Mouse (Mus musculus): ENCODE measurements at regions not wholly inside any gene's neighbourhood (a gene's known extent, or its start where the extent isn't known, plus 50 kb on each side); places are given as distances from the start of the nearest gene placed in this dataset.
A peak's percentile ranks its signal among the peaks of the same experiment; 100 is the strongest.

GRCm38 (mm10) chr9:63850316-63850693 lies 92.5 kb upstream of the Smad3 start:
- no peak for DNase-seq (ENCODE audit: low spot score in 2 of 2)

- no peak for DNase-seq (ENCODE audit: low spot score in 2 of 2)
Measured at GRCm38 (mm10) chr9:63849564-63850315, 91.9 kb upstream of the Smad3 start.

GRCm38 (mm10) chr9:63843883-63844485 lies 86.2 kb upstream of the Smad3 start:
- peak; percentile 17 to 63 for DNase-seq (ENCODE audit: low spot score in 2 of 2)

DNA sequence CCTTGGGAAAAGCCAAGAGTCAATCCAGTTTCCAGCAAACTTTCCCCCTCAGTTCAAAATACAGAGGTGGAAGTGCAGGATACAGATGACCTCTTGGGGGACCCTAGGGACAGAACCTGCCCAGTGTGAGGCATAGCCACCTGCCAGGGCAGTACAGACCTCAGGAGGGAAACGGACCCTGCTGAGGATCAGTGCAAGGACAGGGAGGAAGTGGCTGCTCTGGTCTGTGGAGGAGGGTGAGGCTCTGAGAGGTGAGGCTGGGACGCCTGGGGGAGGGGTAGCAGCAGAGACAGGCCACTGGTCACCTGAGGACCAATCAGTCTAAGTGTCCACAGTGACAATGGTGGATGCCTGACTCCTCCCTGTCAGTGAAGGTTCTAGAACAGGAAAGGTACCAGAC lies 85.6 kb upstream of the Smad3 start:
- no peak for DNase-seq (ENCODE audit: low spot score in 2 of 2)

DNA sequence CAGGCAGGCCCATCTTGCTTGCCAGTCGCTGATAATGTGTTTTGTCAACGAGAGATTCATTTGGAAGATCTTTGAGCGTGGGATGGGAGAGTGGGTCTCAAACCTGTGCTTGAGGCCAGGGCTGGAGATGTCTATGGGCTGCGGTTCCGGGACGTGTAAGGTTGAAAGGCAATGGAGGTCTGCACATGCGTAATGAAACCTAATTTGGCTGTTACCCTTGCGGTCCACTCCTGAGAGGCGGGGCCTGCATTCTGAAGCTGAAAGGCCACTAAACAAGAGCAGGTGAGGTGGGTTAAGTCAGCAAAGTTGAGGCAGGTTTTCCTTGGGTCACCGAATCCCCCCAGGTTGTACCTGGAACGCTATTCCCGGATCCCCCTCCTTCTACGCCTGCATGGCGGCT lies 83.3 kb upstream of the Smad3 start:
- no peak for DNase-seq (ENCODE audit: low spot score in 2 of 2)

GRCm38 (mm10) chr9:63838996-63839772 lies 81.4 kb upstream of the Smad3 start:
- DNase-seq (ENCODE audit: low spot score in 2 of 2), result no peak

DNA sequence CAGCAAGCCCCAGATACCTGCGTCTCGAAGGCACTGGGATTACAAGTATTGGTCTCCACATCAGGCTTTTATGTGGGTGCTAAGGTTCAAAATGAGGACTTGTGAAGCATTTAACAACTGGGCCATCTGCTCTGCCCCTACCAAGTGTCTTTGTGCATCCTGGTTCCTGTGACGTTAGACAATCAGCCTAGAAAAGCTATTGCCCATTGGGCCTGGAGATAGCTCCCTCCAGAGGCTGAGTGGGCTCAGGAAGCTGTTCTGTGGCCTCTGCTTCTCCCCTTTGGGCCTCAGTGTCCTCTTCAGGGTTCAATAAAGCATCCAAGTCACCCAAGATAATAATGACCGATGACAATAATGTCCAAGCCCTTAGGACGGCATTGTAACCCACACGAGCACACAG lies 79.8 kb upstream of the Smad3 start:
- DNase-seq (ENCODE audit: low spot score in 2 of 2), result no peak

DNA sequence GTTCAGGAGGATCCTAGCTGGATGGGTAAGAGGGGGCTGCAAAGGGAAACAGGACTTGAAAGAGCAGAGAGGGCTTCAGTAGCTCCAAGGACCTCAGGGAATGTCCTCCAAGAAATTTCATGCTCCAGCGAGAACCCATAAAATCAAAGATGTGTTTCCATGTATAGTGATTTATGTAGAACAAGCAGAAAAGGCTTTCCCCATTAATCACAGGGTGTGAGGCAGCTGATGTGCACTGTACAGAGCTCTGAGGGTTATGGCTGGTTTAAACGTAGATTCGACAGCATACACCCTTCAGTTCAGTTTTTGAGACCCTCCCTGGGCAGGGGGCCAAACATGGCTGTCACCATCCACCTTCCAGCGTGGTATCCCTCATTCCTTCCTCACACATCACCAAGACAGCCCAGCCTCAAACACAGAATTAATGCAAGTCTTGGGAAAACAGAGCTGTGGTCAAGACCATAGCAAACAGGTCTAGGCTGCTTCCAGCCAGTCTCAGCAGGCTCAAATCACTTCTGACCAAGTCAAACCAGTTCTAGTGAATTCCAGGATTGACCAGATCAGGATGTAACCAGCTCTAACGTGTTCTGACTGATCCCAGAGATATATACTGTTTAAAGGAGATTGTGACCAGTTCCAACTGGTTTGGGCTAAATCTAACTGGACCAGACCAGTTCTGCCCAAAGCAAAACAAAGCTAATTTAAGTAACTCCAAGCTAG lies 78.9 kb upstream of the Smad3 start:
- DNase-seq (ENCODE audit: low spot score in 2 of 2), result no peak

DNA sequence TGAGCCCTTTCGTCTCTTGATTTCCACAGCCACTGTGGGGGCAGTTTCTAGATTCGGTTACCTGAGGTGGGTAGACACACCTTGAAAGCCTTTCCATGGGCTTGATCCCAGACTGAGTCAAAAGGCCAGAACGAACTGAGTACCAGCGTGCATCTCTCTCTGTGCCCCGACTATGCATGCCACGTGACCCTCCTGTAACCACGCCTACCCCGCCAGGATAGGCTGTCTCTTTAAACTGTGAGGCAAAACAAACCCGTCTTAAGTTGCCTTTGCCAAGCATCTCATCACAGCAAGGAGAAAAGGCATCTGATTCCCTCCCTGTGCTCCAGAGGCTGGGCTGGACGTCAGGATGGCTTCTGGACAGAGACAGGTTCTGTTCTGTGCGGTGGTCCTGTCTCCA lies 78.2 kb upstream of the Smad3 start:
- DNase-seq (ENCODE audit: low spot score in 2 of 2), result no peak

DNA sequence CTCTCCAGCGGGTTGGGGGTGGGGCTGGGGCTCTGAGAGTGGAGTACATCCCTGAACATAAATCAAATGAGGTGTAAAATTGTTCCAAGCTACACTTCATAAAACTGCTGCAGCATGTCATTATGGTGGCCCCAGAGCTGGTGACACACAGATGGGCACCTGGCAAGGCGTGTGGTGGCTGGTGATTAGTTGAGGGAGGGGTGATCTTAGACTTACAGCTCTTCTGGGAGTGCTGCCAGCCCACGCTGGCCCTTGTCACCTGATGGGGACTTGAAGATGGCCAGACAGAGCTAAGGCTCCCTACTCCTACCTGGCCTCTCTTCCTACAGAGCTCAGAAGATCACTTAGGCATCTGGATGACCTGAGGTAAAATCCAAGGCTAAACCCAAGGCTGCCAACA lies 76.6 kb upstream of the Smad3 start:
- DNase-seq (ENCODE audit: low spot score in 2 of 2), result no peak

DNA sequence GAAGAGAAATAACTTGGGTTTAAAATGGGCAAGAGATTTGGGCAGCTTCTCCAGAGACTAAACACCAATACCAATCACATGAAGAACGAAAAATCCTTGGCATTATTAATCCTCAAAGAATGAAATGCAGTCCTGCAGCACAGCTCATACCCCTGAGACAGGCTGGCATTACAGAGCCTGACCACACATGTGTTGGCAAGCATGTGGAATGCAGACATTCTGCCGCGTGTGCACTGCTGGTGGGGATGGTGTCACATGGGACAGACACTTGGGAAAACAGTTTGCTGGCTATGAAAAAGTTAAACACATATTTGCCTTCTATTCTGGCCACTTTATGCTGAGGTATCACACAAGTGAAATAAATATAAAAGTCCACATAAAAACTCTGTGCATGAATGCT lies 60.4 kb upstream of the Smad3 start:
- DNase-seq (ENCODE audit: low spot score in 2 of 2), result no peak

DNA sequence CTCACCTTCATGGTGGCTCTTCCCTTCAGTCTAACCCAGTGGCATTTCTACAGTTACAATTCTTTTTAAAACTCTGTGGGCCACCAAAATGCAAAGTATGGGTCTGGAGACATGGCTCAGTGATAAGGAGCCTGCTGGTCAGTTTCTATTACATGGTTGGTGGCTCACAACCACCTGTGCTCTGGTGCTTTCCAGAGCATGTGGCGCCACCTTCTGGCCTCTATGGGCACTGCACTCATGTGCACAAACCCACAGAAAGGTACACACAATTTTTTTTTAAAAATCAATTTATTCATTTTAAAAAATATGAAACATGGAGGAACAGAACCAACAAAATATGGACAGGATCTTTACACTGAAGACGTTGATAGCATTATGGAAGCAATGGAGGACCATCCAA lies 58.7 kb upstream of the Smad3 start:
- no peak for DNase-seq (ENCODE audit: low spot score in 2 of 2)

DNA sequence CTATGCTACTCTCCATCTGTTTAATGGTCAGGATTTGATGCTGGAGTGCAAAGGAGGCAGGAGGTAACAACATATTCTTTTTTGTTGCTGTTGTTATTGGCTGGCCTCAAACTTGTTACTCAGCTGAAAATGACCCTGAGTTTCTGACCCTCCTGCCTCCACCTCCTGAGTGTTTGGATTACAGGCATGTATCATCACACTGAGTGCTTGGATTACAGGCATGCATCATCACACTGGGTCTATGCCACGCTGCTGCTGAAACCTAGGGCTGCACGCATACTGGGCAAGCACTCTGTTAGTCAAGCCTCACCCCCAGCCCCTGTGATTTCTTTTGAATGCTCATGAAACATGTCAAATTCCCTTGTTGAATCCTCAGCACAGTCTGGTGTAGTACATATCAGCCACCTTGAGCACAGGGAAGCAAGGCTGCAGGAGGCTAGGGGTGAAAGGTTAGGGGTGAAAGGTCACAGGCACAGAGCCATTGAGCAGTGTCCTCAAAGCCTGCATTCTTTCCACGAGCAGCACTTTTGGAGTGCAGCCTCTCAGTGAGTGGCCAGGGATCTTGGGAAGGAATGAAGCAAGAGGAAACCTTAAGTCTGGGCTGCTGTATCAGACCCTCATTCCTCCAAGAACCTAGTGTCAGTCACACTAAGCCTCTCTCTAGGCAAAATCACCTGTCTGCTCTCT lies 52.2 kb upstream of the Smad3 start:
- DNase-seq (ENCODE audit: low spot score in 2 of 2), result no peak

All from heart, adult 9 months (tissue).